Mouse (Mus musculus): ENCODE measurements around the gene Ildr2.
A peak's percentile ranks its signal among the peaks of the same experiment; 100 is the strongest.

The Ildr2 gene

GRCm38 (mm10) chr1:166349341-166349740 lies 95.4 kb downstream of the Ildr2 start:
- Histone ChIP-seq H3K4me1 (replicated peaks; ENCODE audit: low read depth, low read length) (no peaks in the 10 kb centered on the region), H3K27me3 (ENCODE audit: insufficient read depth, low read length) (no peaks in the 10 kb centered on the region), H3K9me3 (ENCODE audit: low read length) (peaks cover 33% of the 10 kb centered on the region), H3K4me3 (replicated peaks; ENCODE audit: low read length) (no peak overlapping the region), H3K36me3 (ENCODE audit: insufficient read depth, low read length) (no peaks in the 10 kb centered on the region)
- TF ChIP-seq POU5F1 (IDR thresholded peaks at IDR 0.05; ENCODE audit: borderline replicate concordance, low read length), result no peak
- no peak for TF ChIP-seq NANOG (IDR thresholded peaks at IDR 0.05; ENCODE audit: borderline replicate concordance, low read length)
- TF ChIP-seq CTCF (conservative IDR thresholded peaks at IDR 0.05; ENCODE audit: low read length), result no peak

- TF ChIP-seq CTCF (conservative IDR thresholded peaks at IDR 0.05; ENCODE audit: low read length) (no peak), POU5F1 (IDR thresholded peaks at IDR 0.05; ENCODE audit: borderline replicate concordance, low read length) (no peak), NANOG (IDR thresholded peaks at IDR 0.05; ENCODE audit: borderline replicate concordance, low read length) (no peak)
- no peaks in the 10 kb centered on the region for H3K27me3 ChIP-seq (ENCODE audit: insufficient read depth, low read length)
- peaks cover 33% of the 10 kb centered on the region for H3K9me3 ChIP-seq (ENCODE audit: low read length)
- no peaks in the 10 kb centered on the region for H3K36me3 ChIP-seq (ENCODE audit: insufficient read depth, low read length)
- no peak overlapping the region for H3K4me3 ChIP-seq (replicated peaks; ENCODE audit: low read length)
- H3K4me1 ChIP-seq (replicated peaks; ENCODE audit: low read depth, low read length), result no peaks in the 10 kb centered on the region
Observed at GRCm38 (mm10) chr1:166349751-166350150, 95.8 kb downstream of the Ildr2 start.

- TF ChIP-seq CTCF (conservative IDR thresholded peaks at IDR 0.05; ENCODE audit: low read length) (peak; percentile 16; the same call in 1 of the 2 replicates), POU5F1 (IDR thresholded peaks at IDR 0.05; ENCODE audit: borderline replicate concordance, low read length) (no peak)
- peaks cover 38% of the 10 kb centered on the region for H3K9me3 ChIP-seq (ENCODE audit: low read length)
- peaks cover under 1% of the 10 kb centered on the region; the same call in 1 of the 2 replicates for H3K27me3 ChIP-seq (ENCODE audit: insufficient read depth, low read length)
- peaks cover 4% of the 10 kb centered on the region; the same call in 1 of the 2 replicates for H3K4me1 ChIP-seq (replicated peaks; ENCODE audit: low read depth, low read length)
- H3K4me3 ChIP-seq (replicated peaks; ENCODE audit: low read length), result no peak overlapping the region
- no peaks in the 10 kb centered on the region for H3K36me3 ChIP-seq (ENCODE audit: insufficient read depth, low read length)
Observed at GRCm38 (mm10) chr1:166360157-166360855, 106.4 kb downstream of the Ildr2 start.

GRCm38 (mm10) chr1:166360896-166361295 lies 107.0 kb downstream of the Ildr2 start:
- peaks cover 38% of the 10 kb centered on the region for H3K9me3 ChIP-seq (ENCODE audit: low read length)
- peaks cover 6% of the 10 kb centered on the region; the same call in 1 of the 2 replicates for H3K4me1 ChIP-seq (replicated peaks; ENCODE audit: low read depth, low read length)
- H3K36me3 ChIP-seq (ENCODE audit: insufficient read depth, low read length), result no peaks in the 10 kb centered on the region
- no peak for TF ChIP-seq CTCF (conservative IDR thresholded peaks at IDR 0.05; ENCODE audit: low read length)
- TF ChIP-seq POU5F1 (IDR thresholded peaks at IDR 0.05; ENCODE audit: borderline replicate concordance, low read length), result no peak
- TF ChIP-seq NANOG (IDR thresholded peaks at IDR 0.05; ENCODE audit: borderline replicate concordance, low read length), result no peak
- H3K4me3 ChIP-seq (replicated peaks; ENCODE audit: low read length), result no peak overlapping the region
- H3K27me3 ChIP-seq (ENCODE audit: insufficient read depth, low read length), result peaks cover 3% of the 10 kb centered on the region; the same call in 1 of the 2 replicates

GRCm38 (mm10) chr1:166361842-166362241 lies 107.9 kb downstream of the Ildr2 start:
- Histone ChIP-seq H3K4me3 (replicated peaks; ENCODE audit: low read length) (no peak overlapping the region), H3K9me3 (ENCODE audit: low read length) (peaks cover 38% of the 10 kb centered on the region), H3K36me3 (ENCODE audit: insufficient read depth, low read length) (no peaks in the 10 kb centered on the region), H3K27me3 (ENCODE audit: insufficient read depth, low read length) (peaks cover 3% of the 10 kb centered on the region; the same call in 1 of the 2 replicates), H3K4me1 (replicated peaks; ENCODE audit: low read depth, low read length) (peaks cover 6% of the 10 kb centered on the region; the same call in 1 of the 2 replicates)
- no peak for TF ChIP-seq POU5F1 (IDR thresholded peaks at IDR 0.05; ENCODE audit: borderline replicate concordance, low read length)
- no peak for TF ChIP-seq NANOG (IDR thresholded peaks at IDR 0.05; ENCODE audit: borderline replicate concordance, low read length)
- TF ChIP-seq CTCF (conservative IDR thresholded peaks at IDR 0.05; ENCODE audit: low read length), result no peak

- no peaks in the 10 kb centered on the region for H3K36me3 ChIP-seq (ENCODE audit: insufficient read depth, low read length)
- H3K4me1 ChIP-seq (replicated peaks; ENCODE audit: low read depth, low read length), result peaks cover 6% of the 10 kb centered on the region; the same call in 1 of the 2 replicates
- H3K9me3 ChIP-seq (ENCODE audit: low read length), result peaks cover 38% of the 10 kb centered on the region
- no peak overlapping the region for H3K4me3 ChIP-seq (replicated peaks; ENCODE audit: low read length)
- TF ChIP-seq CTCF (conservative IDR thresholded peaks at IDR 0.05; ENCODE audit: low read length), result no peak
- no peak for TF ChIP-seq NANOG (IDR thresholded peaks at IDR 0.05; ENCODE audit: borderline replicate concordance, low read length)
- TF ChIP-seq POU5F1 (IDR thresholded peaks at IDR 0.05; ENCODE audit: borderline replicate concordance, low read length), result no peak
- H3K27me3 ChIP-seq (ENCODE audit: insufficient read depth, low read length), result peaks cover 3% of the 10 kb centered on the region; the same call in 1 of the 2 replicates
Observed at GRCm38 (mm10) chr1:166362659-166363058, 108.7 kb downstream of the Ildr2 start.

- TF ChIP-seq POU5F1 (IDR thresholded peaks at IDR 0.05; ENCODE audit: borderline replicate concordance, low read length), result no peak
- no peak for TF ChIP-seq NANOG (IDR thresholded peaks at IDR 0.05; ENCODE audit: borderline replicate concordance, low read length)
- TF ChIP-seq CTCF (conservative IDR thresholded peaks at IDR 0.05; ENCODE audit: low read length), result no peak
Observed at GRCm38 (mm10) chr1:166363122-166363521, 109.2 kb downstream of the Ildr2 start.

More at GRCm38 (mm10) chr1:166363122-166363521, 109.2 kb downstream of the Ildr2 start:
- no peak overlapping the region for H3K4me3 ChIP-seq (replicated peaks; ENCODE audit: low read length)
- peaks cover 3% of the 10 kb centered on the region; the same call in 1 of the 2 replicates for H3K27me3 ChIP-seq (ENCODE audit: insufficient read depth, low read length)
- H3K36me3 ChIP-seq (ENCODE audit: insufficient read depth, low read length), result no peaks in the 10 kb centered on the region
- H3K9me3 ChIP-seq (ENCODE audit: low read length), result peaks cover 38% of the 10 kb centered on the region
- peaks cover 6% of the 10 kb centered on the region; the same call in 1 of the 2 replicates for H3K4me1 ChIP-seq (replicated peaks; ENCODE audit: low read depth, low read length)

Data from E14TG2a.4 (cell line).